Mouse (Mus musculus): ENCODE results near the gene Lpcat2b.

DNA sequence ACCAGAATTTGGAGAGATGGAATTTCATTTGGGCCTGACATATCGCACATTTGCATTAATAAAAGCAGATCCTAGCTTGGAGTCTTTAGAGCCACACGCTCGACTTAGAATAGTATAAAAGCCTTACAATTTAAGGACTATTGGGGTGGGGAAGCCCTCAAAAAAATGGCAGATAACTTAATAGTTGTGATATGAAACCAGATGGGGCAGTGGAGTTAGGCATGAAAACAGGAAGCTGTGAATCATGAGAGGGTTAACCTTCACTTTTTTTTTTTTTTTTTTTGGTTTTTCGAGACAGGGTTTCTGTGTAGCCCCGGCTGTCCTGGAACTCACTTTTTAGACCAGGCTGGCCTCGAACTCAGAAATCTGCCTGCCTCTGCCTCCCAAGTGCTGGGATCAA, 4.8 kb downstream of the Lpcat2b start:
- no peak for TF ChIP-seq CTCF (IDR thresholded peaks at IDR 0.05; ENCODE audit: low read depth, low read length)
- TF ChIP-seq POLR2A (IDR thresholded peaks at IDR 0.05; ENCODE audit: borderline replicate concordance, low read depth, low read length), result no peak

Measured in bone marrow macrophage, adult 2 months (primary cell).